Mouse (Mus musculus) ES-Bruce4 (cell line): Measurements from ENCODE around the gene Mmgt1.

Source experiments
- CTCF ChIP-seq: IDR thresholded peaks from one replicate; pipeline ENCODE4 v1.8.1; 2011; ENCODE audit warnings: low read depth, low read length
- EP300 ChIP-seq: IDR thresholded peaks from 2 replicates; pipeline ENCODE4 v1.6.1; 2011; ENCODE audit warnings: low read depth, low read length; ENCODE audit not compliant: insufficient read depth
- POLR2A ChIP-seq: IDR thresholded peaks from one replicate; pipeline ENCODE4 v1.8.1; 2011; ENCODE audit warnings: low read length; ENCODE audit not compliant: insufficient read depth

DNA sequence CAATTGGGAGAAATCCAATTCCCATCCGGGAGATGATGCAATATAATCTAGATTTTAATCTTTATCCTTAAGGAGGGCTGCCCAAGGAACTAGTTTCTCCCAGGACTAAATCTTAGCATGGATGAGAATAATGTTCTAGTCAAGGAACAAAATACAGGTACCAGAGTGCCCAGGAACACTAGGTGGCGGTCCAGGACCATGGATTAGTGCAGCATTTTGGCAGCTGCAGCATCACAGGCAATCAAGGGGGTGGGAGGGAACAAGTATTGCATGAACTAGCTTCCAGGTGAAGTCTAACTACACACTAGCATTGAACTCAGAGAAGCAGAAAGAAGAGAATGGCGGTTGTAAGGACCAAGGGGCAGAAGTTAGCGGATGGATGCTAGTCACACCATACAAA is 60.7 kb downstream of the Mmgt1 start:
- TF ChIP-seq CTCF, result peak; percentile 52
- TF ChIP-seq EP300, result no peak
- TF ChIP-seq POLR2A, result no peak
